Mouse (Mus musculus) testis, adult 2 months (tissue): ENCODE results near the gene Capzb.

Experiments used
- CTCF ChIP-seq: fragments of 200-500 bp; IDR thresholded peaks from 2 replicates; pipeline ENCODE4 v1.5.1; 2012; ENCODE audit warnings: low read depth, mild to moderate bottlenecking, inconsistent platforms, low read length, moderate library complexity; ENCODE audit not compliant: control insufficient read depth, insufficient read depth, insufficient replicate concordance
- POLR2A ChIP-seq: fragments of 200-500 bp; IDR thresholded peaks from 2 replicates; pipeline ENCODE4 v1.6.1; 2012; ENCODE audit warnings: low read depth, mild to moderate bottlenecking, inconsistent platforms, low read length, moderate library complexity; ENCODE audit not compliant: control insufficient read depth

DNA sequence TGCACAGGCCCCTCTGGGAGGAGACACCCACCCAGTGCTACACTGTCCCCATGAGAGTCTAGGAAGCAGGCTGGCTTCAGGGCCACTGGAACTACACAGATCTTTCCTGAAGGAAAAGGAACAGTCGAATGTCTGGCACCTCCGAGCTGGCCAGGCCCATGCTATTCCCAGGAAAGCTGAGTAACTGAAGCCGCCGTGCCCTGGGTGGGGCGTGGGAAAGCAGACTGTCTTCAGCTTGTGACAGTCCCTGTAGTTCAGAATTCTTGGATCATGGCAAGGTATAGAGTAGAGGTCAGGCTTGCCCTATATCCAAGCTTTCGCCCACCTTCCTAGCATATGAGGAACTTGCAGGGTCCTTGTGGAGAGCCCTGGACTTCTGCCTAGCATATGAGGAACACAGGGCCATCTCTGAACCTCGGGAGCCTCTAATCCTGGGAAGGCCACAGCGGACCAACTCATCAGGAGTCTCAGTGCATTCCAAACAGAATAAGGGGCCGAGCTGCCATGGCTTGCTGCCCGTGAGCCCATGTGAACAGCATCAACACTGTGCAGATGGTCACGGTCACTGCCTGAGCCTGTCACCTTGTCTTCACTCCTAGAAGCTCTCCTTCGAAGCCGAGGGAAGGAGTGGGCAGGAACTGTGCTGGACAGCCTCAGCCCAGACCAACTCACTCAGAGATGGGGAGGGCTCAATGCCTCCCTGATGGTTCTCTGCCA, 73.2 kb downstream of the Capzb start:
- TF ChIP-seq CTCF (no peak), POLR2A (no peak)
